Mouse (Mus musculus): ENCODE data around the gene Polq. TPM values are rescaled to one million over a fixed set of nuclear protein-coding genes. Genes with fewer than 3 reads are reported as not detected.
"Not testable (repeated sequence)": the region's sequence is repeated elsewhere in the genome, so short reads cannot be mapped to it uniquely, and the experiment has no call there.

Polq gene
- polyA plus RNA-seq, 1 experiment from 2014 or later, result 8.0 TPM

DNA sequence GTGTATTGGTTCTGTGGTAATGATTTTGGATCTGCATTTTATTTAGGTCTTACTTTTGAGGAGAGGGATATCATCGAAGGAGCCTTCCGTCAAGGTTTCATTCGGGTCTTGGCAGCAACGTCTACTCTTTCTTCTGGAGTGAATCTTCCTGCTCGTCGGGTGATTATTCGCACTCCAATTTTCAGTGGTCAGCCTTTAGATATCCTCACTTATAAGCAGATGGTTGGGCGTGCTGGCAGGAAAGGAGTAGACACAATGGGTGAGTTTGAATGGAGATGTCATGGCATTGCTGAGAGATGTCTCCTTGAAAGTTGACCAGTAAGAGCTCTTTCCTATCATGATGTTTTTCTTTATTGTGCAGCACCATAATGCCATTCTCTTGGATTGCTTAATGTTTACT lies 23.2 kb downstream of the Polq start:
- Histone ChIP-seq H3K4me2 (ENCODE audit: low read length) (no peak overlapping the region), H3K36me3 (ENCODE audit: control insufficient read depth, insufficient read depth, low read length) (peaks cover 32% of the 10 kb centered on the region), H3K9me3 (ENCODE audit: control insufficient read depth, low read length) (no peaks in the 10 kb centered on the region), H3K4me3 (ENCODE audit: low read depth, low read length) (no peak overlapping the region), H3K27ac (ENCODE audit: low read depth) (no peak overlapping the region), H3K9ac (ENCODE audit: low read length) (no peak overlapping the region), H3K27me3 (replicated peaks; ENCODE audit: control insufficient read depth, insufficient read depth, low read length) (no peaks in the 10 kb centered on the region), H3K4me1 (replicated peaks; ENCODE audit: control insufficient read depth, insufficient read depth, low read length) (no peaks in the 10 kb centered on the region)
- WGBS, result 90% methylated on average over 8 of the region's 8 CpGs
- ATAC-seq (replicated peaks; ENCODE audit: low FRiP score, low TSS enrichment, low read depth) (no peak), DNase-seq (ENCODE audit: low spot score) (no peak)

- H3K27ac ChIP-seq (ENCODE audit: low read depth), result no peak overlapping the region
- H3K36me3 ChIP-seq (ENCODE audit: control insufficient read depth, insufficient read depth, low read length), result peaks cover 25% of the 10 kb centered on the region
- H3K9me3 ChIP-seq (ENCODE audit: control insufficient read depth, low read length), result no peaks in the 10 kb centered on the region
- DNase-seq (ENCODE audit: low spot score), result no peak
- H3K27me3 ChIP-seq (replicated peaks; ENCODE audit: control insufficient read depth, insufficient read depth, low read length), result no peaks in the 10 kb centered on the region
- H3K4me1 ChIP-seq (replicated peaks; ENCODE audit: control insufficient read depth, insufficient read depth, low read length), result no peaks in the 10 kb centered on the region
- H3K9ac ChIP-seq (ENCODE audit: low read length), result no peak overlapping the region
- WGBS, result 87% methylated on average over 3 of the region's 3 CpGs
- H3K4me3 ChIP-seq (ENCODE audit: low read depth, low read length), result no peak overlapping the region
- H3K4me2 ChIP-seq (ENCODE audit: low read length), result no peak overlapping the region
- no peak for ATAC-seq (replicated peaks; ENCODE audit: low FRiP score, low TSS enrichment, low read depth)
Observed at GRCm38 (mm10) chr16:37059631-37060030, 48.0 kb downstream of the Polq start.

DNA sequence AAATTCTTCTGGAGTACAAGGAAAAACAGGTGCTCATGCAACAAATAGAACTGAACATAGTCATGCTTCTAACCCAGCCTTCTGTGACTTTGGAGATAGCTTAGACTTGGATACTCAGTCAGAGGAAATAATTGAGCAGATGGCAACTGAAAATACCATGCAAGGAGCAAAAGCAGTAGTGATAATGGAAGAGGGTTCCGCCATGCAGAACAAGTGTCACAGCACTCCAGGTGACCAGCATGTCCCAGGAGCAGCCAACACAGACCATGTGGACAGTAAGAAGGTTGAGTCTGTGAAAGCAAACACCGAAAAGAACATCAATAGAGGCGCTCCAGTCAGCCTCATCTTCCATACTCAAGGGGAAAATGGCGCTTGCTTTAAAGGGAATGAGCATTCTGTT lies 49.7 kb downstream of the Polq start:
- Histone ChIP-seq H3K9me3 (ENCODE audit: control insufficient read depth, low read length) (no peaks in the 10 kb centered on the region), H3K27ac (ENCODE audit: low read depth) (no peak overlapping the region), H3K4me3 (ENCODE audit: low read depth, low read length) (no peak overlapping the region), H3K4me2 (ENCODE audit: low read length) (no peak overlapping the region), H3K4me1 (replicated peaks; ENCODE audit: control insufficient read depth, insufficient read depth, low read length) (no peaks in the 10 kb centered on the region), H3K27me3 (replicated peaks; ENCODE audit: control insufficient read depth, insufficient read depth, low read length) (no peaks in the 10 kb centered on the region), H3K36me3 (ENCODE audit: control insufficient read depth, insufficient read depth, low read length) (peaks cover 25% of the 10 kb centered on the region), H3K9ac (ENCODE audit: low read length) (no peak overlapping the region)
- DNase-seq (ENCODE audit: low spot score), result no peak
- WGBS, result 97% methylated on average over 4 of the region's 4 CpGs
- ATAC-seq (replicated peaks; ENCODE audit: low FRiP score, low TSS enrichment, low read depth), result no peak

DNA sequence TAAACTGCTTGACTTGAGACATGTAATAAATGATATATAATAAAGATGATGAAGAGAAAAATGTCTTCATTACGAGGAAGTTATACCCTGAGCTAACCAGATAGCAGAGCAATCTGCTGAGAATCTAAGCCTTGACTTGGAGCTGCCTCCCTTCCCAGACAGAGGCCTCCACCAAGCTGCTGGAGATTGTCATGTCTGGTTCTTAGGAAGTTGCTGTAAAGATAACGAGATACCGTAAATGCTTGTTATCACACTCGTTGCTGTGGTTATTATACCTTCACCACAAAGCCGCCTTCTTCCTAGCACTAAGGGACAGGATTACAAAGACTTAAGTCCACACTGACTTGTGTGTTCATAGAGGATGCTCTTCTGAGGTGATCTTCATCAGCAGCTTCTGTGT lies 60.8 kb downstream of the Polq start:
- H3K9ac ChIP-seq (ENCODE audit: low read length), result no peak overlapping the region
- no peaks in the 10 kb centered on the region for H3K27me3 ChIP-seq (replicated peaks; ENCODE audit: control insufficient read depth, insufficient read depth, low read length)
- ATAC-seq (replicated peaks; ENCODE audit: low FRiP score, low TSS enrichment, low read depth) (no peak), DNase-seq (ENCODE audit: low spot score) (no peak)
- 73% methylated on average over 5 of the region's 5 CpGs for WGBS
- H3K4me2 ChIP-seq (ENCODE audit: low read length), result no peak overlapping the region
- H3K4me1 ChIP-seq (replicated peaks; ENCODE audit: control insufficient read depth, insufficient read depth, low read length), result no peaks in the 10 kb centered on the region
- no peak overlapping the region for H3K27ac ChIP-seq (ENCODE audit: low read depth)
- H3K4me3 ChIP-seq (ENCODE audit: low read depth, low read length), result no peak overlapping the region
- peaks cover 26% of the 10 kb centered on the region for H3K36me3 ChIP-seq (ENCODE audit: control insufficient read depth, insufficient read depth, low read length)
- no peaks in the 10 kb centered on the region for H3K9me3 ChIP-seq (ENCODE audit: control insufficient read depth, low read length)

- 69% methylated on average over 1 of the region's 1 CpGs for WGBS
- Histone ChIP-seq H3K4me1 (replicated peaks; ENCODE audit: control insufficient read depth, insufficient read depth, low read length) (no peaks in the 10 kb centered on the region), H3K9ac (ENCODE audit: low read length) (no peak overlapping the region), H3K4me2 (ENCODE audit: low read length) (no peak overlapping the region), H3K27me3 (replicated peaks; ENCODE audit: control insufficient read depth, insufficient read depth, low read length) (no peaks in the 10 kb centered on the region), H3K4me3 (ENCODE audit: low read depth, low read length) (no peak overlapping the region), H3K27ac (ENCODE audit: low read depth) (no peak overlapping the region), H3K36me3 (ENCODE audit: control insufficient read depth, insufficient read depth, low read length) (peaks cover 45% of the 10 kb centered on the region), H3K9me3 (ENCODE audit: control insufficient read depth, low read length) (no peaks in the 10 kb centered on the region)
- no peak for DNase-seq (ENCODE audit: low spot score)
- no peak for ATAC-seq (replicated peaks; ENCODE audit: low FRiP score, low TSS enrichment, low read depth)
Observed at GRCm38 (mm10) chr16:37089648-37090047, 78.1 kb downstream of the Polq start.

DNA sequence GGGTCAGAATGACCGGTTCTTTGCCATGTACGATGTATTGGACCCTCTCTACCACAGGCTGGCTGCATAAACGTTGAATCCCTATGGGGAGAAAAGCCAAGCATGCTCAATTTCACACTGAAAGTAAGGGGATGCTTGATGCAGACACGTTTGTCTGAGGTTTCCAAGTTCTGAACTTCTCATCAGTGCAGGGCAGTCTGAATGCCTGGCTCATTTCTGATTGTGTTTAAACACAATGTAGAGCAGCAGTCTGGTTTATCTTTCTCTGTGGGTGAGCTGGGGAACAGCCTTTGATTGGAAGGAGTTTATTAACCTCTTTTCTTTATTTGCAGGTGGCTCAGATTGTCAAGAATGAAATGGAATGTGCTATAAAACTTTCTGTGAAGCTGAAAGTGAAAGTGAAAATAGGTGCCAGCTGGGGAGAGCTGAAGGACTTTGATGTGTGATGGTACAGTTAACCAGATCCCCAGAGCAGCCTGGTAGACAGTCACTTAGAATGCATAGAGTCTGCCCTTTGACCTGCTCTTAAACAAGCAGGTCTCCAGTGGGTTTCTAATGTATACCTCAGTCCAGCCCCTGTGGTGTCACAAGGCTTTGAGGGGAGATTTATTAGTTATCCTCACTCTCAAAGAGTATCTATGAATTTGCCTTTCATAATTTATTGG lies 82.7 kb downstream of the Polq start:
- no peak overlapping the region for H3K9ac ChIP-seq (ENCODE audit: low read length)
- no peaks in the 10 kb centered on the region for H3K27me3 ChIP-seq (replicated peaks; ENCODE audit: control insufficient read depth, insufficient read depth, low read length)
- ATAC-seq (replicated peaks; ENCODE audit: low FRiP score, low TSS enrichment, low read depth) (no peak), DNase-seq (ENCODE audit: low spot score) (no peak)
- 56% methylated on average over 4 of the region's 4 CpGs for WGBS
- H3K4me2 ChIP-seq (ENCODE audit: low read length), result no peak overlapping the region
- H3K27ac ChIP-seq (ENCODE audit: low read depth), result no peak overlapping the region
- H3K36me3 ChIP-seq (ENCODE audit: control insufficient read depth, insufficient read depth, low read length), result peaks cover 44% of the 10 kb centered on the region
- H3K9me3 ChIP-seq (ENCODE audit: control insufficient read depth, low read length), result no peaks in the 10 kb centered on the region
- H3K4me3 ChIP-seq (ENCODE audit: low read depth, low read length), result no peak overlapping the region
- H3K4me1 ChIP-seq (replicated peaks; ENCODE audit: control insufficient read depth, insufficient read depth, low read length), result no peaks in the 10 kb centered on the region

- Histone ChIP-seq H3K9me3 (ENCODE audit: control insufficient read depth, low read length) (no peaks in the 10 kb centered on the region), H3K4me3 (ENCODE audit: low read depth, low read length) (no peak overlapping the region)
- WGBS, result 40% methylated on average over 5 of the region's 5 CpGs
Observed at GRCm38 (mm10) chr16:37108763-37109162, 97.2 kb downstream of the Polq start.

GRCm38 (mm10) chr16:37109285-37109684 lies 97.7 kb downstream of the Polq start:
- H3K9ac ChIP-seq (ENCODE audit: low read length), result no peak overlapping the region
- no peak overlapping the region for H3K4me2 ChIP-seq (ENCODE audit: low read length)
- WGBS, result 41% methylated on average over 3 of the region's 3 CpGs
- H3K9me3 ChIP-seq (ENCODE audit: control insufficient read depth, low read length), result no peaks in the 10 kb centered on the region
- no peak overlapping the region for H3K27ac ChIP-seq (ENCODE audit: low read depth)
- ATAC-seq (replicated peaks; ENCODE audit: low FRiP score, low TSS enrichment, low read depth) (0 out of 2 replicates have a peak, but pooled peaks have one; percentile 50), DNase-seq (ENCODE audit: low spot score) (no peak)
- no peaks in the 10 kb centered on the region for H3K36me3 ChIP-seq (ENCODE audit: control insufficient read depth, insufficient read depth, low read length)
- no peaks in the 10 kb centered on the region for H3K27me3 ChIP-seq (replicated peaks; ENCODE audit: control insufficient read depth, insufficient read depth, low read length)
- no peaks in the 10 kb centered on the region for H3K4me1 ChIP-seq (replicated peaks; ENCODE audit: control insufficient read depth, insufficient read depth, low read length)
- no peak overlapping the region for H3K4me3 ChIP-seq (ENCODE audit: low read depth, low read length)

More at GRCm38 (mm10) chr16:37108763-37109162, 97.2 kb downstream of the Polq start:
- H3K9ac ChIP-seq (ENCODE audit: low read length), result no peak overlapping the region
- H3K4me2 ChIP-seq (ENCODE audit: low read length), result no peak overlapping the region
- ATAC-seq (replicated peaks; ENCODE audit: low FRiP score, low TSS enrichment, low read depth) (no peak), DNase-seq (ENCODE audit: low spot score) (no peak)
- H3K27ac ChIP-seq (ENCODE audit: low read depth), result no peak overlapping the region
- H3K27me3 ChIP-seq (replicated peaks; ENCODE audit: control insufficient read depth, insufficient read depth, low read length), result no peaks in the 10 kb centered on the region
- H3K4me1 ChIP-seq (replicated peaks; ENCODE audit: control insufficient read depth, insufficient read depth, low read length), result no peaks in the 10 kb centered on the region
- no peaks in the 10 kb centered on the region for H3K36me3 ChIP-seq (ENCODE audit: control insufficient read depth, insufficient read depth, low read length)

GRCm38 (mm10) chr16:37125190-37125589 lies 113.6 kb downstream of the Polq start:
- not testable (repeated sequence) for H3K9me3 ChIP-seq (ENCODE audit: control insufficient read depth, low read length); H3K4me2 ChIP-seq (ENCODE audit: low read length); H3K27ac ChIP-seq (ENCODE audit: low read depth); H3K4me3 ChIP-seq (ENCODE audit: low read depth, low read length); H3K27me3 ChIP-seq (replicated peaks; ENCODE audit: control insufficient read depth, insufficient read depth, low read length); H3K4me1 ChIP-seq (replicated peaks; ENCODE audit: control insufficient read depth, insufficient read depth, low read length); H3K9ac ChIP-seq (ENCODE audit: low read length); H3K36me3 ChIP-seq (ENCODE audit: control insufficient read depth, insufficient read depth, low read length); ATAC-seq (replicated peaks; ENCODE audit: low FRiP score, low TSS enrichment, low read depth); DNase-seq (ENCODE audit: low spot score)
- WGBS, result 90% methylated on average over 1 of the region's 1 CpGs
